Mouse (Mus musculus) testis, adult 2 months (tissue): Measurements from ENCODE around the gene Ccdc137.

Experiments used
- CTCF ChIP-seq: fragments of 200-500 bp; IDR thresholded peaks from 2 replicates; pipeline ENCODE4 v1.5.1; 2012; ENCODE audit warnings: low read depth, mild to moderate bottlenecking, inconsistent platforms, low read length, moderate library complexity; ENCODE audit not compliant: control insufficient read depth, insufficient read depth, insufficient replicate concordance
- POLR2A ChIP-seq: fragments of 200-500 bp; IDR thresholded peaks from 2 replicates; pipeline ENCODE4 v1.6.1; 2012; ENCODE audit warnings: low read depth, mild to moderate bottlenecking, inconsistent platforms, low read length, moderate library complexity; ENCODE audit not compliant: control insufficient read depth

DNA sequence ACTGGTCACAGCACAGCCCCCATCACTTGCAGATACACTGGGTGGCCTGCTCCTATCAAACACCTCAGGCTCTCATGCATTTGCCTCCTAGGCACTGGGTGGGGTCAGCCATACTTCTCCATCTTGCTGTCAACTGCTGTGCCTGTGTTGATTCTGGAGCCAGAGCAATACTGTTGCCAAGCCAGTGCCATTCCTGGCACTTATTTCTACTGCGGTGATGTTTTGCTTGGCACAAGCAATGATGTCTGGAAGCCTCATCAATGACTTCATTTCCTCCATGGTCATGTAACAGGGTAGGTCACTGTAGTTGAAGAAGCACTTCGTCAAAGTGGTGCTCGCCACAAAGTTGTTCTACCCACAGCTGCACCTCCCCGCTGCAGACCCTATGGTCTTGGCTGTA, 7.6 kb downstream of the Ccdc137 start:
- TF ChIP-seq CTCF (no peak), POLR2A (no peak)
